Mouse (Mus musculus) hindbrain, embryonic 16.5 days (tissue): ENCODE measurements around the gene Ptpn14. TPM values are rescaled to one million over a fixed set of nuclear protein-coding genes. Genes with fewer than 3 reads are reported as not detected.

Experiments used
- ATAC-seq: fragments of 200-750 bp; cut with Nextera tagmentation; 2 replicates; pipeline ENCODE4 v1.8.0; 2017; ENCODE audit warnings: moderate TSS enrichment, moderate library complexity
- H3K27ac ChIP-seq: fragments of 300-500 bp; sonication (generic); 2 replicates; pipeline ENCODE4 v1.5.1; 2014; ENCODE audit warnings: low read depth, mild to moderate bottlenecking, control low read depth, low read length, moderate library complexity
- H3K27me3 ChIP-seq: fragments of 300-500 bp; sonication (generic); replicated peaks from 2 replicates; pipeline ENCODE4 v1.6.1; 2014; ENCODE audit warnings: low read length; ENCODE audit not compliant: control insufficient read depth, insufficient read depth
- H3K36me3 ChIP-seq: fragments of 300-500 bp; sonication (generic); 2 replicates; pipeline ENCODE4 v1.6.1; 2014; ENCODE audit warnings: mild to moderate bottlenecking, low read length, moderate library complexity, mixed read lengths; ENCODE audit not compliant: control insufficient read depth, insufficient read depth
- H3K4me1 ChIP-seq: fragments of 300-500 bp; sonication (generic); 2 replicates; pipeline ENCODE4 v1.6.1; 2014; ENCODE audit warnings: low read depth, low read length; ENCODE audit not compliant: control insufficient read depth, insufficient read depth
- H3K4me2 ChIP-seq: fragments of 300-500 bp; sonication (generic); 2 replicates; pipeline ENCODE4 v1.6.1; 2014; ENCODE audit warnings: mild to moderate bottlenecking, low read length, control low read depth, moderate library complexity
- H3K4me3 ChIP-seq: fragments of 300-500 bp; sonication (generic); 2 replicates; pipeline ENCODE4 v1.5.1; 2014; ENCODE audit warnings: mild to moderate bottlenecking, low read length, control low read depth, moderate library complexity
- H3K9ac ChIP-seq: fragments of 300-500 bp; sonication (generic); 2 replicates; pipeline ENCODE4 v1.6.1; 2014; ENCODE audit warnings: low read depth, mild to moderate bottlenecking, control low read depth, low read length, moderate library complexity
- H3K9me3 ChIP-seq: fragments of 300-500 bp; sonication (generic); 2 replicates; pipeline ENCODE4 v1.6.1; 2014; ENCODE audit warnings: mild to moderate bottlenecking, low read length, moderate library complexity; ENCODE audit not compliant: control insufficient read depth
- WGBS: fragments of 180-500 bp; shearing (Covaris S2); extraction: QIAGEN DNeasy Blood & Tissue Kit; methylation state at CpG from one replicate; pipeline ENCODE4 v1.1.7; 2014; 5-methylcytosine and 5-hydroxymethylcytosine counted together
- polyA plus RNA-seq: library from polyadenylated mRNA; unstranded; fragments of >200 nt; fragmentation: Nextera tagmentation; extraction: Ambion mirVana; gene quantifications from 2 replicates; pipeline ENCODE4 v1.2.1, GENCODE M21; 2015

The Ptpn14 gene
- polyA plus RNA-seq, 1 experiment from 2014 or later, result 1.6 TPM

DNA sequence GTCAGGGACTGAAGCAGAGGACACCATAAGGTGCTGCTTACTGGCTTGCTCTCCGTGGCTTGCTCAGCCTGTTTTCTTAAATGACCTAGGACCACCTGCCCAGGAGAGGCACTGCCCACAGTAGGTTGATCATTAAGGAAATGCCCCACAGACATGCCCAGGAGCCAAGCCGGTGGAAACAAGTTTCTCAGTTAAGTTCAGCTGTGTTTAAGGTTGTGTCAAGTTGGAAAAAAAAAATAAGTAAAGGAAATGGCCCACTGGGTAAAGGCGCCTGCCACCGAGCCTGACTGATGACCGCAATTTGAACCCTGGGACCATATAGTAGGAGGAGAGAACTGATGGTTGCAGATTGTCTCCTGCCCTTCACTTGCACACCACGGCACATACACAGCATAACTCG, 62.6 kb downstream of the Ptpn14 start:
- ATAC-seq, result no peak
- no peaks in the 10 kb centered on the region for H3K9me3 ChIP-seq
- no peaks in the 10 kb centered on the region for H3K27me3 ChIP-seq
- H3K4me2 ChIP-seq, result no peak overlapping the region
- H3K27ac ChIP-seq, result no peak overlapping the region
- peaks cover 4% of the 10 kb centered on the region; the same call in 1 of the 2 replicates for H3K4me1 ChIP-seq
- no peak overlapping the region for H3K4me3 ChIP-seq
- H3K9ac ChIP-seq, result no peak overlapping the region
- no peaks in the 10 kb centered on the region for H3K36me3 ChIP-seq
- 80% methylated on average over 7 of the region's 7 CpGs for WGBS

DNA sequence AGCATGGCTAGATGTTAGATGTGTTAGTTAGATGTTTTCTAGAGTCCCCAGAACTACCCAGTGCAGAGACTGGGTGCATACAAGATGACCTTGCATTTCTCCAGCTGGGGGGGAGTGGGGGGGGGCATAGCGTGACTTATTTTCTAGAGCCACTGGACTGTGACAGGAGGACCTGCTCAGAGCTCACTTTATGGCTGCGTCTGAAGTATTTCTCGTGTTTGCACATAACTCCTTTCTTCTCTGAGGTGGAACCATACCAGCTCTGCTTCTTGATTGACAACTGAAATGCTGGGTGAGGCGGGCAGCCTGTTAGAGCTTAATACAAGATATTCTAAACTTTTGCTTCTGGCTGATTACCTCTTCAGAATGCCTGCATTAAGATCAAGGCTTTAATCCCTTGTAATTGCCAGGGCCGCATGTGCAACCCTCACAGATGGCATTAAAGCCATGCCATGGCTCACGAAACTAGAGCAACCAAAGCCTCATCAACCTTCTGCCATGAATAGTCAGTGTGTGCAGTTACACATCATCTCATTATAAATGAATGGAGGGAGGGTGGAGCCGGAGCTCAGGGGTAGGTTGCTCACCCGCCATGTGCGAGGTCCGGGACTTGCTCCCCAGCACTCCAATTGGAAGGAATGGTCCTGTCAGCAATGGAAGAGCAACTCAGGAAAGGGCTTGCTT, 63.6 kb downstream of the Ptpn14 start:
- Histone ChIP-seq H3K4me2 (no peak overlapping the region), H3K27me3 (no peaks in the 10 kb centered on the region), H3K4me1 (peaks cover 4% of the 10 kb centered on the region; the same call in 1 of the 2 replicates), H3K9ac (no peak overlapping the region), H3K27ac (no peak overlapping the region), H3K36me3 (no peaks in the 10 kb centered on the region), H3K4me3 (no peak overlapping the region), H3K9me3 (no peaks in the 10 kb centered on the region)
- 51% methylated on average over 10 of the region's 10 CpGs for WGBS
- peak; percentile 52; the same call in 1 of the 2 replicates for ATAC-seq

- H3K36me3 ChIP-seq, result no peaks in the 10 kb centered on the region
- ATAC-seq, result no peak
- no peak overlapping the region for H3K27ac ChIP-seq
- no peak overlapping the region for H3K4me2 ChIP-seq
- H3K9ac ChIP-seq, result no peak overlapping the region
- no peak overlapping the region for H3K4me3 ChIP-seq
- no peaks in the 10 kb centered on the region for H3K27me3 ChIP-seq
- H3K4me1 ChIP-seq, result no peaks in the 10 kb centered on the region; the same call in 1 of the 2 replicates
- WGBS, result 84% methylated on average over 14 of the region's 14 CpGs
- H3K9me3 ChIP-seq, result no peaks in the 10 kb centered on the region
Measured at GRCm38 (mm10) chr1:189792560-189793195, 64.6 kb downstream of the Ptpn14 start.

DNA sequence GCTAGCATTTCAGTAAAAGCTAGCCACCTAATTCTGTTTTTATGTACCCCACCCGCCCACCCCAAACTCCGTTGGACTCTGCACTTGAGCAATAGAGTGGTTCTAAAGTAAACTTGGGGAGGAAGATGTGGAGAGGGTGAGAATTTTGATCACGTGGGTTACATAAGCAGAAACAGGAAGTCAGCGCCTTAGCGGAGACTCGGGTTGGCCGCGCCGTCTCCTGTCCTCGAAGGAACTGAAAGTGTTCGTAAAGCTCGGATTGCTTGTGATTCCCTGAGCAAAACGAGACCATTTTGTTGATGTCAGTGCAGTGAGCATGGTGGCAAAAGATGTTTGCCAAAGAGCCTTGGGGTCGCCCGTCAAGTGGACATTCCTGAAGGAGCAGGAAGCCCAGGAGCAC, 70.9 kb downstream of the Ptpn14 start:
- ATAC-seq, result no peak
- 83% methylated on average over 15 of the region's 15 CpGs for WGBS
- H3K36me3 ChIP-seq, result no peaks in the 10 kb centered on the region
- H3K9me3 ChIP-seq, result no peaks in the 10 kb centered on the region
- H3K4me2 ChIP-seq, result no peak overlapping the region
- no peak overlapping the region for H3K9ac ChIP-seq
- no peak overlapping the region for H3K27ac ChIP-seq
- H3K4me3 ChIP-seq, result no peak overlapping the region
- H3K4me1 ChIP-seq, result no peaks in the 10 kb centered on the region; the same call in 1 of the 2 replicates
- no peaks in the 10 kb centered on the region for H3K27me3 ChIP-seq

DNA sequence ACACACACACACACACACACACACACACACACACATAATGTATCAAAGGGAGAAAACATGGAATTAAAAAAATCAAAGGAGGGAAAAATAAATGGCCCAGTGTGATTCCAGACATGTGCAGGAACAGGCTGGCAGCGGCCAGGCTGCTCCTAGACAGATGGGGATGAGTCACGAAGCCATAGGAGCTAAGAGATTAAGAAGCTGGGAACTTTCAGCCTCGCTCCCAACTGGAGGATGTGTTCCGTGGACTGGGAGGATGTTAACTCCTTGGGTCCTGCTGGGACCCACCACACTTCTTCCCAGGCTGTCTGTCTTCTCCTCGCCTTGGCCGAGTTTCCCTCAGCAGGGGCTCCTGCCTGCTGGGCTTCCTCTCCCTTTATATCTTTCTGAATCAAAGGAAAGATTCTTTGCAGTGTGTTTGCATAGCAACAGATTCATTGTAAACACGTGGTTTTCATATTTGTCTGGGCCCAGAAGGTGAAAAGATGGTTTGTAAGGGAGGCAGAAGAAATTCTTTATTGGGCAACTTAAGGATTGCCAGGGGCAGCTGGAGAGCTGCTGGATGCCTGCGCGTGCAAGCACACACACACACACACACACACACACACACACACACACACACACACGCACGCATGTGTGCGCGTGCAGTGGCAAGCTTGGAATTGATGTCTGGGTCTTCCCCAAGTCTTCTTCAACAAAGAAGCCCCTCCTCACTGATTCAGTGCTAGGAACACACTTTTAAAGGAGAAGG, 72.3 kb downstream of the Ptpn14 start:
- WGBS, result 52% methylated on average over 11 of the region's 13 CpGs
- 0 out of 2 replicates have a peak, but pooled peaks have one; percentile 48 for ATAC-seq
- no peaks in the 10 kb centered on the region for H3K9me3 ChIP-seq
- no peak overlapping the region for H3K27ac ChIP-seq
- H3K4me2 ChIP-seq, result no peak overlapping the region
- no peaks in the 10 kb centered on the region for H3K36me3 ChIP-seq
- H3K9ac ChIP-seq, result no peak overlapping the region
- H3K4me1 ChIP-seq, result no peaks in the 10 kb centered on the region; the same call in 1 of the 2 replicates
- no peak overlapping the region for H3K4me3 ChIP-seq
- H3K27me3 ChIP-seq, result no peaks in the 10 kb centered on the region

GRCm38 (mm10) chr1:189801303-189801702, 73.2 kb downstream of the Ptpn14 start:
- Histone ChIP-seq H3K4me3 (no peak overlapping the region), H3K4me1 (no peaks in the 10 kb centered on the region; the same call in 1 of the 2 replicates), H3K9me3 (no peaks in the 10 kb centered on the region), H3K4me2 (no peak overlapping the region), H3K27ac (no peak overlapping the region), H3K27me3 (no peaks in the 10 kb centered on the region), H3K36me3 (no peaks in the 10 kb centered on the region), H3K9ac (no peak overlapping the region)
- 80% methylated on average over 4 of the region's 4 CpGs for WGBS
- no peak for ATAC-seq

- no peak overlapping the region for H3K4me3 ChIP-seq
- WGBS, result 86% methylated on average over 4 of the region's 4 CpGs
- H3K27me3 ChIP-seq, result no peaks in the 10 kb centered on the region
Measured at GRCm38 (mm10) chr1:189802575-189802974, 74.5 kb downstream of the Ptpn14 start.

GRCm38 (mm10) chr1:189803742-189804141, 75.7 kb downstream of the Ptpn14 start:
- no peaks in the 10 kb centered on the region for H3K36me3 ChIP-seq
- ATAC-seq, result no peak
- no peak overlapping the region for H3K9ac ChIP-seq
- no peak overlapping the region for H3K27ac ChIP-seq
- no peaks in the 10 kb centered on the region for H3K9me3 ChIP-seq
- no peaks in the 10 kb centered on the region; the same call in 1 of the 2 replicates for H3K4me1 ChIP-seq
- 92% methylated on average over 11 of the region's 11 CpGs for WGBS
- H3K27me3 ChIP-seq, result no peaks in the 10 kb centered on the region
- no peak overlapping the region for H3K4me3 ChIP-seq
- no peak overlapping the region for H3K4me2 ChIP-seq

More at GRCm38 (mm10) chr1:189802575-189802974, 74.5 kb downstream of the Ptpn14 start:
- H3K4me2 ChIP-seq, result no peak overlapping the region
- no peaks in the 10 kb centered on the region for H3K36me3 ChIP-seq
- no peak overlapping the region for H3K27ac ChIP-seq
- no peak overlapping the region for H3K9ac ChIP-seq
- H3K9me3 ChIP-seq, result no peaks in the 10 kb centered on the region
- no peak for ATAC-seq
- no peaks in the 10 kb centered on the region; the same call in 1 of the 2 replicates for H3K4me1 ChIP-seq
